Mouse (Mus musculus): ENCODE results near the gene Abi3bp. TPM values are rescaled to one million over a fixed set of nuclear protein-coding genes. Genes with fewer than 3 reads are reported as not detected.

The Abi3bp gene
- total RNA-seq, 2 experiments from 2014 or later = 0.51 TPM; not detected in 1

GRCm38 (mm10) chr16:56670941-56671340 lies 193.3 kb downstream of the Abi3bp start:
- ATAC-seq (replicated peaks; ENCODE audit: low FRiP score, poor library complexity, severe bottlenecking) = no peak

- ATAC-seq (replicated peaks; ENCODE audit: low FRiP score, poor library complexity, severe bottlenecking) = no peak
Measured at GRCm38 (mm10) chr16:56673420-56673819, 195.7 kb downstream of the Abi3bp start.

GRCm38 (mm10) chr16:56677146-56677545 lies 199.5 kb downstream of the Abi3bp start:
- ATAC-seq (replicated peaks; ENCODE audit: low FRiP score, poor library complexity, severe bottlenecking) = no peak

GRCm38 (mm10) chr16:56681010-56681645 lies 203.4 kb downstream of the Abi3bp start:
- no peak for ATAC-seq (replicated peaks; ENCODE audit: low FRiP score, poor library complexity, severe bottlenecking)

- ATAC-seq (replicated peaks; ENCODE audit: low FRiP score, poor library complexity, severe bottlenecking) = no peak
Measured at GRCm38 (mm10) chr16:56686747-56687146, 209.1 kb downstream of the Abi3bp start.

- no peak for ATAC-seq (replicated peaks; ENCODE audit: low FRiP score, poor library complexity, severe bottlenecking)
Measured at GRCm38 (mm10) chr16:56690715-56691114, 213.0 kb downstream of the Abi3bp start.

DNA sequence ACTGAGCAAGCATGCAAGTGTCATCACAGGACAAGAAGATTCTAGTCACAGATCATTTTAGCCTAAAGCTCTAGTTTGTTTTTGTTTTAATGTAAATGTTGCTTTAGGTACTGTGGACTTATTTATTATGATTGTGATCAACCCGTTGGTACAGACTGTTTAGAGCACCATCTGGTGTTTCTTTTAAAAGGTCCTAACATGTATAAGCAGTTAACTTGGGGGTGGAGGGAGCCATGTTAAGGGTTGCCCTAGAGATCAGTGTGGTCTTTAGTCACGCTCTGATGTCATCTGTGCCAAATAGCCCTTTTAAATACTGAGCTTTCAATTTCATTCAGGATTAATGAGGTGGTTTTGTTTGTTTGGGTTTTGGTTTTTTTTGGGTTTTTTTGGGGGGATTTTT lies 218.8 kb downstream of the Abi3bp start:
- no peak for ATAC-seq (replicated peaks; ENCODE audit: low FRiP score, poor library complexity, severe bottlenecking)

DNA sequence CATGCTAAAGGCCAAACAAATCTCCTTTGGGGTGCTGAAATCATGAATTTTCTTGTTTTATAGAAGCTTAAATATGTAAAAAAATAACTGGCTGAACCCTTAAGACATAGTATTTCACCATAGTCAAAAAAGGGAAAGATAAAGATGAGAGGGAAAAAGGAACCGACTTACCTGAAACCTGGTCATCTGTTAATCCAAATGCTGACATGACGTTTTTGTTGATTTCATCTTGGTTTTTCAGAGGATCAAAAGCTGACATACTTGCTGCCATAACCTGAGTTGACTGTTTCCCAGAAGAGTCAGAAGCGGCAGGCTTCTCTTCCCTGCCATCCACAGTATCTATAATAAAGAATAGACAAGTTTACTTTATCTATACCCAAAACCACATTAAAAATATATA lies 223.2 kb downstream of the Abi3bp start:
- ATAC-seq (replicated peaks; ENCODE audit: low FRiP score, poor library complexity, severe bottlenecking) = no peak

- no peak for ATAC-seq (replicated peaks; ENCODE audit: low FRiP score, poor library complexity, severe bottlenecking)
Measured at GRCm38 (mm10) chr16:56705731-56706130, 228.1 kb downstream of the Abi3bp start.

DNA sequence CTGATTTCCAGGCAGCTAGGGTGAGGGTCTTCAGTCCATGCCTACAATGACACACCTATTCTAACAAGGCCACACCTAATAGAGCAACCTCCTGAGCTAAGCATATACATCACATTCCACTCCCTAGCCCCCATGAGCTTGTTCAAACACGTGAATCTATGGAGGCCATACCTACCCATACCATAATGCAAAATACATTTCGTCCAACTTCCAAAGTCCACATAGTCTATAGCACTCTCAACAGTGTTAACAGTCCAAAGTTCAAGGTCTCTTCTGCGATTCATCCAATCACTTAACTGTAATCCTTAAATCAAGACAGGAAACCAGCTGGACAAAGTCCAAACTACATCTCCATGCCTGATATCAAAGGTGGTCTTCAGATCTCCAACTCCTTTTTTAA lies 232.4 kb downstream of the Abi3bp start:
- ATAC-seq (replicated peaks; ENCODE audit: low FRiP score, poor library complexity, severe bottlenecking) = no peak

DNA sequence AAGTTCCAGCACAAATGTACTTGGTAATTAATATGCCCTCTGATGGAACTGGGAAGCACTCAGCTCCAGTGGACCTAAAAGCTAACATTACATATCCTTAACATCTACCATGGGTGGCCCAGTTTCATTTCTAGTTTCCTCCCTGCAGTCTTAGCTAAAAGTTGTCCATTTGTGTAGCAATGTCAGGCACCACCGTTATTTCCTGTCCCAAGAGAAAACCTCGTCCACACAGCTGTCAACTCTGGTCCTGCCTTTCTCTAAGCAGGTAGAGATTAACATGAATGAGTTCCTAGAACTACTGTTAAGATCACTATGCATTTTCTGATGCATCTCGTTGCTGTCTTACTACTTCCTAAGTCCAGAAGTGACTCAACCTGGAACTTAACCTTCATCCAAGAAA lies 237.9 kb downstream of the Abi3bp start:
- no peak for ATAC-seq (replicated peaks; ENCODE audit: low FRiP score, poor library complexity, severe bottlenecking)

DNA sequence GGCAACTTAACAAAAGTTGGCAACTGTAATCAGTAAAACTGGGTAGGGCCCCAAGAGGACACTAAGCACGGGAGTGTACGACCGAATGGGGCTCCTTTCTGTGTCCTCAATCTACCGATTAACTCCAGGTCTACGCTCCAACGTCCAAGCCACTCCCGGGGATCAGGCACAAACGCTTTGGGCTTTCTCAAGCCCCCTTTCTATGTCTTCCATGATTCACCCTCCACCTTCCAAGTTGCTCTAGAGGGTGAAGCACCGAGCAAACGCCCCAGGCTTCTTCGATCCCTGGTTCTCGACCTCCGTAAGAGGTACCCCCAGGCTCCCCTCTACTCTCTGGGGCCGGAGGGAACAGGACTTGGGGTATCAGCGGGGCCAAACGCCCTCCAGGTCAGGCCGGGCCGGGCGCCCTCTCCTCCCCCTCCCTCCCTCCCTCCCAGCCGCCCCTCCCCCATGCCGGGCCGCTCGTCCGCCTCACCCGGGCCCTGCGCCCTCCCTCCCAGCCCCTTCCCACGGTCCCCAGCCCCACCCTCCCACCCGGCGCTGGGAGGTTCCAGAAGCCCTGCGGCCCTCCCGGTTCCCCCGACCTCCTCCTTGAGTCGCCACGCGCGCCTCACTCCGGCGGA lies 239.0 kb downstream of the Abi3bp start:
- 0 out of 2 replicates have a peak, but pooled peaks have one; percentile 23 for ATAC-seq (replicated peaks; ENCODE audit: low FRiP score, poor library complexity, severe bottlenecking)

DNA sequence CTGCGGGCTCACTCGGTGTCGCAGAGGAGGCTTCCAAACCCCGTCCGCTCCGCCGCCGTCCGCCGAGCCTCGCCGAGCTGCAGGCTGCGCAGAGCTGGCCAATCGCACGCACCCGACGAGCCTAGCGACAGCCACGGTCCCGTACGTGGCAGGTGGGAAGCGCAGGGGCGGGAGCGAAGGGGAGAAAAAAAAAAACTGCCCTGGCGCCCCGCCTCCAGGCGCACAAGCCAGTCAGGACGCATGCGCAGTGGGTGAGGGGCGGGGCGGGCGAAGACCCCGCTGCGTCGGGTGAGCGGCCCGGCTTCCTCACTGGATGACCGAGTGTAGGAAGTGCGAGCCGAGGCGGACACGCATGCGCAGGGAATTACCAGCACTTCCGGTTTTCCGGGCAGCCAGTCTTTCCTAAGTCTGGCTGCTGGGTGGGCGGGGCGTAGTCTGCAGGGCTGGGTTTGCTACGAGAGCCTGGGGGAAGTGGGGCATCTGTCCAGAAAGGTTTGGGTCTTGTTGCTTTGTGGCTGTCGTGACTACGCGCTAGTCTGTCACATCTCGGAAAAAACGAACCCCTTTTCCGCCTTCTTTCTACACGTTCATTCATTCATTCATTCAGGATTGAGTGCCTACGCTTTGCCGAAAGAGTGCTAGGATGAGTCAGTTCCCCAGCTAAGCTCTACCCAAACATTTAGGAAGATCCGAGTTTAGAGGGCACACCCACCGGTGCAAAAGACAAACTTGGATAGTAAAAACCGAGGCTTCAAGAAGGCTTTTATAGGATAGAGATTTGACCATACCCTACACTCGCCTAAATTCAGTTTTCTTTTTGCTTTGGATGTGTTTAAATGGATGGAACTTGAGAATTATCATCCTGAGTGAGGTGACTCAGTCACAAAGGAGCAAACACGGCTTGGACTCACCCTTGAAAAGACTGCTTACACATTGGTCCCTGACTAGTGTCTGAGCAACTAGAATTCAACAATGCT lies 239.8 kb downstream of the Abi3bp start, which contains the start of gene Tfg:
Gene Tfg (minus strand): TSS at position 227 of the 977 bp plus-strand sequence.
- peak; percentile 95 for ATAC-seq (replicated peaks; ENCODE audit: low FRiP score, poor library complexity, severe bottlenecking)

GRCm38 (mm10) chr16:56719031-56719430 lies 241.4 kb downstream of the Abi3bp start:
- no peak for ATAC-seq (replicated peaks; ENCODE audit: low FRiP score, poor library complexity, severe bottlenecking)

- ATAC-seq (replicated peaks; ENCODE audit: low FRiP score, poor library complexity, severe bottlenecking) = no peak
Measured at GRCm38 (mm10) chr16:56722357-56722756, 244.7 kb downstream of the Abi3bp start.

DNA sequence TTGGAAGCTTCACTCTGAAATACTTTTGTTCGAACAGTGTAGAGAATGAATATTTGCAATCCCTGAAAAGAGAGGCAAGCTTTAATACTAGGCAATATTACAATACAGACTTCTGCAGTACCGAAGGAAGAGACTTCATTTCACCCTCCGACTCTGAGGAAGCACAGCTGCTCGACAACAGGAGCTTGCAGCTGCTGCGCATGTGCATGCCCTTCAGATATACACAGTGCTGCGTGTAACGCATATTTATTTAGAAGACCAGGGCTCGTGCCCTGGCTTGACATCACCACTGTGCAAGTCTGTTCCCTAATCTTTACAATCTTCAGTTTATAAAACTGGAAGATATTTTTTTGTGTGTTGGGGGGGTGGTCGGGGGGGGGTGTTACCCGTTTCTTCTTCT lies 247.2 kb downstream of the Abi3bp start:
- no peak for ATAC-seq (replicated peaks; ENCODE audit: low FRiP score, poor library complexity, severe bottlenecking)

- no peak for ATAC-seq (replicated peaks; ENCODE audit: low FRiP score, poor library complexity, severe bottlenecking)
Measured at GRCm38 (mm10) chr16:56729060-56729459, 251.4 kb downstream of the Abi3bp start.
